Mouse (Mus musculus): ENCODE results near the gene Dok7.

Dok7 gene

DNA sequence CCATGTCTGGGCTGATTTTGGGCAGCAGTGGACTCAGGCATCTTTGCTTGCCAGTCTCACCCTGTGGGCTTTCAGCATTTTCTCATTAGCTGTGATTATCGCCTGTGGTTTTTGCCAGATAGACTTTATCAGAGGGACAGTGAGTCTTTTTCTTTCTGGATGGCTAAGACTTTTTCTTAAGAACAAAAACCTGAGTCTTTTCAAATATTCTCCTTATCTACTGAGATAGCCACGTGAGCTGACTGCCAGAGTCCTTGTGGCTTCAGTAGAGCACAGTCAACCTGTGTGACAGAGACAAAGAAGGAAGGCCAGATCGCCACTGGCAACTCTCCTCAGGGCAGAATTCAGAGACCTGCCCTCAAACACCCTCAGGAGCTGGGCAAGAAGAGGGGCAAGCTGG, 61.1 kb downstream of the Dok7 start:
- no peak for DNase-seq (ENCODE audit: low spot score)

DNA sequence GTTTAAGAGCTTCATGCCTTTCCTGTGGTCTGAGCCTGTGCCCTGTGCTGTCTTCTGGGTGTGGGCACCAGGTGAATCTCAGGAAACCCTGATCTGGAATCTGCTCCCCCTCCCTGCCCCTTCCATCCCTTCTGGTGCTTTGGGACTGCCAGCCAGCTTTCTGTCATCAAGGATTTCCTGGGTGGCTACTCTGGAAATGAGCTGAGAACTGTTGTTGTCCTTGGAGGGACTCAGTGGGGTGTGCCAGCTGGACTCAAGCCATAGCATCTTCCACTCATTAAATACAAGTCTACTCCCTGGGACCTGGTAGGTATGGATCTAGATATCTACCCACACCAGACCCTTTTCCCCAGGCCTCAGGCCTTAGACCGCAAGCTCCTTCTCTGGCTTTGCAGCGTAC, 61.9 kb downstream of the Dok7 start:
- no peak for DNase-seq (ENCODE audit: low spot score)

DNA sequence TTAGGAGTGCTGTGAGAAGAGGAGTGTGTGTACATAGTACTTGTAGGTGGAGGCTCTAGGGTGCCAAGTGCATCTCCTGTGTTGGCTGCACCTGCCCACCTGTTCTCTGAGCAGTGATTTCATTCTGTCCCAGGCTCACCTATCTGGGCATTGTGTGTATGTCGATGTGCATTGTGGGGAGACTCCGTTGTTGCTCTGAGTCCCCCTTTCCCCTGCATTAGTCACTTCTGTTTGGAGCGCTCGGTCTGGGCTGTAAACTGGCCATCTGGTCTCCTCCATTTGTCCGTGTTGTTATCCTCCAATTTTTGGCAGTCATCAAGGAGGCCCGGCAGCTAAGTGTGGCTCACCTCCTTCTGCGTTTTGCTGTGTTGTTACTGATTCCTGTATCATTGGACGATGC, 63.5 kb downstream of the Dok7 start:
- DNase-seq (ENCODE audit: low spot score): no peak

DNA sequence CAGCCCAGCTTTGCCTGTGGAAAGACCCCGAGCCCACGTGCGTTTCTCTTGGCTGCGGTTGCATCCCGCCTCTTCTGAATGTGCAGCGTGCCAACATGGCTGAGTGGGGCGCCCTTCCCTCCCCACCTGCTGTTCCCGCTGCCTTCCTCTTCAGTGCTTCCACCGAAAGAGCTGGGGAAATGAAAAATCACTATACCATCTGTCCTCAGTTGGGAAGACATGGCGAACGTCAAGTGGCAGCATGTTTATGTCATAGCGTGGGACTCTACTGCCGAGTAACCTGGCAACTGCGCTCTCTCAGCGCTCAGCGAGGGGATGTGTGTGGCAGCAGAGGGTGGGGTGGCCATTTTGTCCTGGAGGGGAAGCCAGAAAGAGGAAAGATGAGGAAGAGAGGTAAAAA, 72.6 kb downstream of the Dok7 start:
- DNase-seq (ENCODE audit: low spot score): no peak

DNA sequence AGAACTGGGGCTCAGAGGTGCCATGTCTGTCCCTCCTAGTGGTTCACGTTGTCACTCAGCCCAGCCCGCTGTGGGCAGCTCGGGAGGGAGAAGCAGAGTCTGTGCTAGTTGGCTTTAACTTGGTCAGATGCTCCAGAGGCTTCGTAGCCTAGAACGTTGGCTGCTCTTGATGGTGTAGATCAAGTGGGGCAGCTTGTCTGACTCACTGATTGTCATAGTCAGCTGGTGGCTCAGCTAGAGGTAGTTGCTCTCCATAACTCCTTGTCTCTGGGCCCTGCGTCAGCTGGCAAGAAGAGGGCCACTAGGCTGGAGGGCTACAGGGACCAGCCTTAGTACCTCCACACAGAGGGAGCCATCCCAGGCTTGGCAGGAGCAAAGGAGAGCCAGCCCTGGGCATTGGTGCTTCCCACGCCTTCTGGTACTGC, 73.2 kb downstream of the Dok7 start:
- no peak for DNase-seq (ENCODE audit: low spot score)

DNA sequence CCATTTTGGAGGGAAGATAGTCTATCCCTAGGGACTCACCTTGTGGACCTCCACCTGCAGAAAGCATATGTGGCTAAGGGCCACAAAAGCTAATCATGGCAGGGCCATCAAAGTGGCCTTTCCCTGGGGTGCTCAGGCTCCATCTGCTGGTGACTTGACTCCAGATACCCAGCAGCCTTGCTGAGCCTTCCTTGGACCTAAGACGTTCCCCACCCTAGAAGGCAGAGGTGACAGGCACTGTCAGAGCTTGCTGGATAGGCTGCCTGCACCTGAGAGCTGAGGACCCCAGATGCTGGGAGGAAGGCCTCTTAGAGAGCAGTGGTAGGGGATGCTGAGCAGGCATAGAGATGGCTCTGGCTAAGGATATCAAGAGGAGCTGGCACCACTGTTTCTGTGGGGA, 74.7 kb downstream of the Dok7 start:
- DNase-seq (ENCODE audit: low spot score): no peak

DNA sequence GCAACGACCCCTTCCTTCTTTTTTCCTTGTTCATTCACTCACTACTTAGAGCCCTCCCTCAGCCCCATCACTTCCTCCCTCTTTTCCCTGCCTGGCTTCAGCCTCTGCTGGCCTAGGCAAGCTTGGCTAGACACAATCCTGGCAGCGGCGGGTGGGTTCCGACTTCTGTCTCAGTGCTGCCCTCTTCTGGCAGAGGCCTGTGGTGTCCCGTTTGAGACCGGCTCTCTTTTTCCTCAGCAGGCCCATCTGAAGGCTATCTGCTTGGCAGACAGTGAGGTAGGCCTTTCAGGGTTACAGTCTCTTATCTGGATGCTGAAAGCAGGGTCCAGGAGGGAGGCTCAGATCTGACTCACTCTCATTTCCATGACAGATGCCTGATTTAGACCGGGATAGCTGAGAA, 75.2 kb downstream of the Dok7 start:
- DNase-seq (ENCODE audit: low spot score): peak; percentile 53

DNA sequence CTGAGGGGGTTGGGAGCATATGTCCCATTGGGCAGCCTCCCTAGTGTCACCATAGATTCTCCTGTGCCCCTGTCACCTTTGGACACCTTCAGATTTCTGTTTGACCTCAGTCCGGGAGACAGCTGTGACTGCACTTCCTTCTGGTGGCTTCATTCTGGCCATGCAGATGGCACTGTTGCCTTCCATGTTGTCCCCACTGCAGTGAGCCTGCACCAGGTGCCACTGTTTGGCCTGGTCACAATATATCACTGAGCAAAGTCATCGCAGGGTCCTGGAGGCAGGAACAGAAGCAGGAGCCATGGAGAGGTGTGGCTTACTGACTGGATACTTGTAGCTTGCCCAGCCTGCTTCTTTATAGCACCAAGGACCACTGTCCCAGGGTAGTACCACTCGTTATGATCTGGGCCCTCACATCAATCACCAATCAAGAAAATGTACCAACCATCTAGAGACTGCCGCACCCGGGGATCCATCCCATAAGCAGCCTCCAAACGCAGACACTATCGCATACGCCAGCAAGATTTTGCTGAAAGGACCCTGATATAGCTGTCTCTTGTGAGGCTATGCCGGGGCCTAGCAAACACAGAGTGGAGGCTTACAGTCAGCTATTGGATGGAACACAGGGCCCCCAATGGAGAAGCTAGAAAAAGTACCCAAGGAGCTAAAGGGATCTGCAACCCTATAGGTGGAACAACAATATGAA, 75.9 kb downstream of the Dok7 start:
- no peak for DNase-seq (ENCODE audit: low spot score)

DNA sequence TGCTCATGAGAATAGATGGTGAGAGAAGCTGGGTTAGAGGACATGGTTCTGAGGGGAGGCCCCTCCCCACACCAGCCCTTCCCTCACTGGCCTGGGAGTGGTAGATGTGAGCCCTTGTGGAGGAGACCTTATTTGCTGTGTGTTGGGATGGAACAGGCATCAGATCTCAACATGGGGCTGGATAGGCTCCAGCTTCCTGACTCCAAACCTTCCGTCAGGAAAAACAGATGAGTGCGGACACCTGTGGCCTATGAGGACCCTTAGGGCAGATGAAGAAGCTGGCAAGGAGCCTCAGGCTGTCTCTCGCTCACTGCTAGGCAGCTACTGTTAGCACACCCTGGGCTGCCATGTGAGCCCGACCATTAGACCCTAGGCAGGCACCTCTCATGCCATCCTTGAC, 76.9 kb downstream of the Dok7 start:
- no peak for DNase-seq (ENCODE audit: low spot score)

DNA sequence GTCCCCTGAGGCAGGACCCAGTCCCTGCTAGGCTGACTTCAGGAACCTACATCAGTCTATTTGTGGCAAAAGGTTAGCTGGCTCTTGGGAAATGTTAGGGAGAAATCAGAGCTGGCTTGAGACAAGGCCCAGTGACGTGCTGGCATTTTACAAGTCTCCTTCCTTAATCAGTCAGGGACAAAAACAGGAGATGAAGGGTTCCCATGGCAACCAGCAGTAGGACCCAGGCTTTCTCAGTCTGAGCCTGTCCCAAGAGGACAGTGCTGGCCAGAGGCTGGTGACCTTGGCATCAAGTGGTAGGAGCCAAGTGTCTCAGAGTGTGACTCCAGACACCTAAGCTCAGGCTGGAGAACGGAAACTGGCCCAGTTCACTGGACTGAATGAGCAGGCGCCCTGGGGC, 77.7 kb downstream of the Dok7 start:
- DNase-seq (ENCODE audit: low spot score): no peak

DNA sequence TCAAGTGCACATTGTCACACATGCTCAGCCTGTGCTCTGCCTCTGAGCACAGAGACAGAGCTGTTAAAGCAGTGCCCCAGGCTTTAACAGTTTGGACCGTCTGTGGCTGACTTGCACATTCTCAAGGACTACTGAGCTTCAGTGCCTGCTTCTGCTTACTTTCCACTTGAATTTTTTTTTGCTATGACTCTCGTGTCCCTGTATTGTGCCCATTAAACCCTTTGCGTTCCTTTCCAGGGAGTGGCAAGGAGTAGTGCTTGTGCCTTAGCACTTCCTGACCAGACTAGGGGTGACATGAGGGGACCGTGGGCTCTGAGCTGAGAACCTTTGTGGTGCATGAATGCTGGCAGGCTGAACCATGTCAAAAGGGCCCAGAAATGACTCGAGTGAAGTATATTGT, 79.3 kb downstream of the Dok7 start:
- DNase-seq (ENCODE audit: low spot score): no peak
